Mouse (Mus musculus) limb, embryonic 13.5 days (tissue): ENCODE results near the gene C1qtnf3. TPM values are rescaled to one million over a fixed set of nuclear protein-coding genes. Genes with fewer than 3 reads are reported as not detected.

Experiments used
- ATAC-seq: fragments of 200-750 bp; cut with Nextera tagmentation; 2 replicates; pipeline ENCODE4 v1.8.0; 2017; ENCODE audit warnings: low read depth, moderate number of reproducible peaks, moderate TSS enrichment; ENCODE audit not compliant: low FRiP score
- H3K27ac ChIP-seq: fragments of 300-500 bp; sonication (generic); 2 replicates; pipeline ENCODE4 v1.5.1; 2015; ENCODE audit warnings: inconsistent platforms, mild to moderate bottlenecking, moderate library complexity
- H3K27me3 ChIP-seq: fragments of 300-500 bp; sonication (generic); 2 replicates; pipeline ENCODE4 v1.6.1; 2015; ENCODE audit warnings: mild to moderate bottlenecking, inconsistent platforms
- H3K36me3 ChIP-seq: fragments of 300-500 bp; sonication (generic); 2 replicates; pipeline ENCODE4 v1.6.1; 2015; ENCODE audit warnings: inconsistent platforms, mild to moderate bottlenecking, moderate library complexity
- H3K4me1 ChIP-seq: fragments of 300-500 bp; sonication (generic); 2 replicates; pipeline ENCODE4 v1.6.1; 2015; ENCODE audit warnings: inconsistent platforms
- H3K4me2 ChIP-seq: fragments of 300-500 bp; sonication (generic); replicated peaks from 2 replicates; pipeline ENCODE4 v1.6.1; 2015; ENCODE audit warnings: inconsistent platforms, mild to moderate bottlenecking, moderate library complexity
- H3K4me3 ChIP-seq: fragments of 300-500 bp; sonication (generic); 2 replicates; pipeline ENCODE4 v1.5.1; 2015; ENCODE audit warnings: moderate library complexity, mild to moderate bottlenecking, inconsistent platforms
- H3K9ac ChIP-seq: fragments of 300-500 bp; sonication (generic); 2 replicates; pipeline ENCODE4 v1.6.1; 2015; ENCODE audit warnings: mild to moderate bottlenecking, inconsistent platforms
- H3K9me3 ChIP-seq: fragments of 300-500 bp; sonication (generic); 2 replicates; pipeline ENCODE4 v1.6.1; 2016; ENCODE audit warnings: inconsistent platforms
- WGBS: fragments of 180-500 bp; shearing (Covaris S2); methylation state at CpG from one replicate; pipeline ENCODE4 v1.1.7; 2015; 5-methylcytosine and 5-hydroxymethylcytosine counted together
- polyA plus RNA-seq: library from polyadenylated mRNA; unstranded; fragments of >200 nt; fragmentation: Nextera tagmentation; extraction: Ambion mirVana; gene quantifications from 2 replicates; pipeline ENCODE4 v1.2.1, GENCODE M21; 2015

Gene C1qtnf3
- polyA plus RNA-seq, 1 experiment from 2014 or later, result 37.8 TPM

GRCm38 (mm10) chr15:11003791-11004190, 51.7 kb downstream of the C1qtnf3 start:
- no peak overlapping the region for H3K4me3 ChIP-seq
- H3K9me3 ChIP-seq, result no peaks in the 10 kb centered on the region
- WGBS, result 81% methylated on average over 4 of the region's 4 CpGs
- no peaks in the 10 kb centered on the region for H3K27me3 ChIP-seq
- ATAC-seq, result no peak
- H3K9ac ChIP-seq, result no peak overlapping the region
- no peaks in the 10 kb centered on the region for H3K36me3 ChIP-seq
- no peak overlapping the region for H3K27ac ChIP-seq
- no peak overlapping the region for H3K4me2 ChIP-seq
- no peaks in the 10 kb centered on the region for H3K4me1 ChIP-seq

DNA sequence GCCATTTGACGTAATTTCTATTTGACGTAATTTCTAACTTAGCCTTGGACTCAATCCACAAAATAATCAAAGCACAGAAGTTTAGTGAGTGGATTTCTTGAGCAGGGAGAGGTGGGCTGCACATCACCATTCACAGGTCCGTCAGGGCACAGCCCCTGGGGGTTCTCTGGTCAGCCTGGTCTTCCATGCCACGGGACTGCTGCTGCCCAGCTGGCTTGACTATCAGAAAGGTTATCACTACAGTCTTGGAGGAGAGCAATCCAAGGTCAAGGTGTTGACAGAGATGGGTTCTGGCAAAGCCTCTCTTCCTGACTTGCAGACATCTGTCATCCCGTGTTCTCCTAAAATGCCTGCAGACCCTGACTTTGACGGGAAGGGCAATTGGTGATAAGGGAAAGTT, 52.5 kb downstream of the C1qtnf3 start:
- Histone ChIP-seq H3K27me3 (no peaks in the 10 kb centered on the region), H3K4me1 (no peaks in the 10 kb centered on the region), H3K4me3 (no peak overlapping the region), H3K36me3 (no peaks in the 10 kb centered on the region), H3K9me3 (no peaks in the 10 kb centered on the region), H3K4me2 (no peak overlapping the region), H3K9ac (no peak overlapping the region), H3K27ac (no peak overlapping the region)
- no peak for ATAC-seq
- 76% methylated on average over 6 of the region's 6 CpGs for WGBS

- Histone ChIP-seq H3K4me3 (no peak overlapping the region), H3K27me3 (no peaks in the 10 kb centered on the region), H3K4me2 (no peak overlapping the region), H3K9me3 (no peaks in the 10 kb centered on the region), H3K4me1 (no peaks in the 10 kb centered on the region), H3K9ac (no peak overlapping the region), H3K27ac (no peak overlapping the region), H3K36me3 (no peaks in the 10 kb centered on the region)
- ATAC-seq, result no peak
- 22% methylated on average over 5 of the region's 5 CpGs for WGBS
Observed at GRCm38 (mm10) chr15:11008756-11009155, 56.6 kb downstream of the C1qtnf3 start.

DNA sequence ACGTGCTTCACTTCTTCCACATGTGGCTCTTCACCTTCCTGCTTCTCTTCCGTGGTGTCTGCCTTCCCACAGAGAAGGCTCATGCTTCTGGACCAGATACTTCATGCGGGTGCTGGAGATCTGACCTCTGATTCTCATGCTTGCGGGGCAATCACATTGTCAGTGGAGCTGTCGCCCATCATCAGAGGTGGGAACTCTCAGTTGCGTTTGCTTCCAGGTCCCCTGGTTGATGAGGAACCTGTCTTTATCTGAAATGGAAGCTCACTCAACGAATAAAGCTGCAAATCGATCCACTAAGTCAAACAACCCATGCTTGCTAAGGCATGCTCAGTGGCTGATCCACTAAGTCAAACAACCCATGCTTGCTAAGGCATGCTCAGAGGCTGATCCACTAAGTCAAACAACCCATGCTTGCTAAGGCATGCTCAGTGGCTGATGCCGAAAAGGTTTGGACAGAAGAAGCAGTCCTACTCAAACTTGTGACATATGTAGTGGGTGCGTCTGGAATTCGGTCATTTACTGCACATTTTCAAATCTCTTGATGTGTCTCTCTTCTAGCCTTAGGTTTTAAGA, 58.9 kb downstream of the C1qtnf3 start:
- ATAC-seq, result no peak
- Histone ChIP-seq H3K4me3 (no peak overlapping the region), H3K36me3 (no peaks in the 10 kb centered on the region), H3K27me3 (no peaks in the 10 kb centered on the region), H3K4me2 (no peak overlapping the region), H3K9me3 (no peaks in the 10 kb centered on the region), H3K9ac (no peak overlapping the region), H3K27ac (no peak overlapping the region), H3K4me1 (no peaks in the 10 kb centered on the region)
- WGBS, result 87% methylated on average over 11 of the region's 11 CpGs

DNA sequence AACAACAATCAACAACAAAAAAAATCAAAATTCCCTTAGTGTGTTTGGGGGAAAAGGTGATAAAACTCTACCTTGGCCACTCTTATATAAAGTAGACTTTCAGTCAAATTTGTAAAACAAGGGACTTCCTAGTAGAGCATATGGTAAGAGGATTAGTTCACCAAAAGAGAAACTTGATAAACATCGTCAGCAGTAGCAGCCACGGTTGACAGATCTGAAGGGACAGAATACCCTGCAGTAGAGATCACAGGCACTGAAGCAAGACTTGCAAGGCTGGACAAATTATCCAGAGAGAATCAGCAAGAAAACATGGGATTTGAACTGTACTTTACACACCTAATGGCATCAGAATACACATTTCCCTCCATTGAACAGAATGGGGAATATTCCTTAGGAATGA, 62.8 kb downstream of the C1qtnf3 start:
- 67% methylated on average over 2 of the region's 2 CpGs for WGBS
- Histone ChIP-seq H3K27me3 (no peaks in the 10 kb centered on the region), H3K9me3 (no peaks in the 10 kb centered on the region), H3K4me3 (no peak overlapping the region), H3K9ac (no peak overlapping the region), H3K4me1 (no peaks in the 10 kb centered on the region), H3K4me2 (no peak overlapping the region), H3K27ac (no peak overlapping the region), H3K36me3 (no peaks in the 10 kb centered on the region)
- no peak for ATAC-seq

DNA sequence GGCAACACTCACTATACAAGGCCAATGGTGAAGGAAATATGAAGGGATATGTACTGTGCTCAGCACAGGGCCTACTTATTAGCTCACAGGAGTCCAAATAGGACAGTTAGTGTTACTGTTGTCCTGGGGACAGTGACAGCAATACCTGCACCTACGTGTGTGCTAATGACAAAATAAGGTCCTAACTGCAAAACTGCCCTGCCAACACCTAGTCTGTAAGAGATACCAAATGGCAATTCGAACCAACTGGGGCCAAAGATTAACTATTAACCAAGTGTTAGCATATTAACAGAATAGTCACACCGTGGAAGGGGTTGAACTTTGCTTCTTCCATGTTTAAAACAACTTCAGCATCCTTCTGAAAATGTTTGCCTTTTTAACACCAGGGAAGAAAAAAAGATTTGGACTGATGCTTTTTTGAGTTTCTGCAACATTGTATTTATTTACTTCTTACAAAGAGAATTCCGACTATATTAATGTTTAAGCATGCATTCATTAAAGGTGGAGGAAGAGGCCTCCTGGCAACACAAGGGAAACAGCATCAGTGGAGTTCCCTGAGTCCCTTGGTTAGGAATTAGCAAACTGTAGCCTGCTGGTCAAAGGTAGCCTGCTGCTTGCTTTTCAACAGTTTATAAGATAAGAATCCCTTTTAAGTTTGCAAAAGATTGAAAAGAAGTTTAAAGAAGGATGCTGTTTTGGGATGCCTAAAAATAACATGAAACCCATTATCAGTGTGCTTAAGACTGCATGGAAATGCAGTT, 74.8 kb downstream of the C1qtnf3 start:
- Histone ChIP-seq H3K27me3 (peaks cover 5% of the 10 kb centered on the region; the same call in 1 of the 2 replicates), H3K27ac (no peak overlapping the region), H3K9ac (no peak overlapping the region), H3K36me3 (no peaks in the 10 kb centered on the region), H3K4me1 (peaks cover 11% of the 10 kb centered on the region; the same call in 1 of the 2 replicates), H3K9me3 (no peaks in the 10 kb centered on the region), H3K4me2 (no peak overlapping the region), H3K4me3 (no peak overlapping the region)
- 71% methylated on average over 4 of the region's 4 CpGs for WGBS
- no peak for ATAC-seq

Other genes starting within 250 kb of the C1qtnf3 start
- gene Rai14, start 237.7 kb upstream of the C1qtnf3 start, polyA plus RNA-seq, result 61.5 and 63.7 TPM in 2 replicates
- 21.2 and 21.3 TPM in 2 replicates for gene Amacr, start 29.4 kb downstream of the C1qtnf3 start, polyA plus RNA-seq
- gene Slc45a2, start 48.4 kb downstream of the C1qtnf3 start, polyA plus RNA-seq, result 0.23 and 0.38 TPM in 2 replicates
- gene Rxfp3, start 85.7 kb downstream of the C1qtnf3 start, polyA plus RNA-seq, result 1.1 and 1.4 TPM in 2 replicates
- 4.8 and 4.9 TPM in 2 replicates for gene Adamts12, start 112.5 kb downstream of the C1qtnf3 start, polyA plus RNA-seq